8 mouse cellular contexts compared by ENCODE assay signal in the genomic region with DNA sequence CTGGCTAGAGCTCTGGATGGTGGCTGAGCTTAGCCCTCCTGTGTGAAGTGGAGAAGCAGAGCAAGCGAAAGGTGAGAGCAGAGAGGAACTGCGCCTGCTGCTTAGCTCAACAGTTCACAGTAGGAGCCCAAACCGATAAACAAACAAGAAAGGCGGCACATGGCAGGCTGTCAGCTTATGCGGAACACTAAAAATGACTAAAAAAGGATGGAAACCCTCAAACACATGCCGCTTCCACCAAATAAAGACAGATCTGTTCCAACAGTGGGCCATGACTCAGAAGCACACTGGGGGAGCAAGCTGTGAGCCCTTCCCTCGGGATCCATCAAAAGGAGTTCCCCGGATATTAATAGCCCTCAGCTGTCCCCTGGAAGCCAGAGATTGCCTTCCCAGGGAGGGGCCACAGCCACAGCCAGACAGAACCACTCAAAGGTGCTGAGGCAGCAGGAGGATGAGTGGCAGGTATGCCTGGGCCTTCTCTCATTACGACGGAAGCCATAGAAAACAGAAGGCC. TPM values are rescaled to one million over a fixed set of nuclear protein-coding genes. Genes with fewer than 3 reads are reported as not detected.
DNase-seq lines count a peak whose midpoint lies in the region; ATAC-seq and TF ChIP-seq lines count a peak whose summit lies in the region.

No protein-coding gene starts in this region.

- TF ChIP-seq EP300 in heart, adult 2 months (IDR thresholded peaks at IDR 0.05; ENCODE audit: insufficient read depth, low read depth, low read length): no peak
- TF ChIP-seq EP300 in liver, embryonic 14.5 days (IDR thresholded peaks at IDR 0.05; ENCODE audit: low read depth): no peak

- no peak overlapping the region for H3K9ac ChIP-seq in heart, adult 2 months (ENCODE audit: low read depth, low read length)
- H3K9ac ChIP-seq in liver, embryonic 14.5 days (replicated peaks): peak overlapping the region; percentile 16; the same call in 1 of the 2 replicates

- no peak for TF ChIP-seq CTCF in heart, adult 2 months (IDR thresholded peaks at IDR 0.05)
- no peak for TF ChIP-seq CTCF in liver, embryonic 14.5 days (IDR thresholded peaks at IDR 0.05; ENCODE audit: low read depth)

- H3K79me2 ChIP-seq in heart, adult 2 months (replicated peaks; ENCODE audit: control insufficient read depth, insufficient read depth, low read length): no peaks in the 10 kb centered on the region

- no peaks in the 10 kb centered on the region for H3K27me3 ChIP-seq in heart, adult 2 months (ENCODE audit: control insufficient read depth, insufficient read depth, low read length)
- H3K27me3 ChIP-seq in liver, embryonic 14.5 days (ENCODE audit: control insufficient read depth, insufficient read depth, low read length): no peaks in the 10 kb centered on the region

- 38% methylated on average over 10 of the region's 10 CpGs for WGBS in heart, adult 2 months
- WGBS in liver, embryonic 14.5 days (ENCODE audit: insufficient replicate concordance): 55% methylated on average over 10 of the region's 10 CpGs

- H3K36me3 ChIP-seq in heart, adult 2 months (ENCODE audit: control insufficient read depth, insufficient read depth, low read length): no peaks in the 10 kb centered on the region; the same call in 1 of the 2 replicates
- H3K36me3 ChIP-seq in liver, embryonic 14.5 days (replicated peaks; ENCODE audit: control insufficient read depth, insufficient read depth, low read depth): no peaks in the 10 kb centered on the region

- TF ChIP-seq POLR2A in heart, adult 2 months (IDR thresholded peaks at IDR 0.05; ENCODE audit: insufficient read depth, low read depth, low read length): no peak

- H3K4me3 ChIP-seq in heart, adult 2 months: no peak overlapping the region
- H3K4me3 ChIP-seq in liver, embryonic 14.5 days (ENCODE audit: insufficient read depth in 1 of 2, low read depth in 2 of 2, low read length in 2 of 2): no peak overlapping the region

- intact Hi-C loops in heart, adult 2 months (cut with DNase I): no loop called here
- intact Hi-C loops in heart, postnatal 25 days (cut with DNase I): no loop called here

- no peaks in the 10 kb centered on the region for H3K9me3 ChIP-seq in liver, embryonic 14.5 days (ENCODE audit: control insufficient read depth, low read length)

- H3K27ac ChIP-seq in heart, adult 2 months: peak overlapping the region; percentile 40; the same call in 1 of the 2 replicates
- no peak overlapping the region for H3K27ac ChIP-seq in liver, embryonic 14.5 days

- H3K4me2 ChIP-seq in liver, embryonic 14.5 days (ENCODE audit: low read depth): no peak overlapping the region

- DNase-seq in heart, adult 2 months: peak in 1 of 2 experiments; percentile 40
- DNase-seq in heart, postnatal 25 days (ENCODE audit: low spot score): no peak
- peak; percentile 28 for DNase-seq in 3T3-L1 (ENCODE audit: low read depth, low spot score)
- peak; percentile 91 for DNase-seq in brain, adult 2 months (ENCODE audit: low read depth, low spot score)
- peak; percentile 87 for DNase-seq in gastrocnemius, postnatal 25 days
- DNase-seq in liver, embryonic 14.5 days (ENCODE audit: low read depth in 3 of 3, low spot score in 3 of 3): no peak
- no peak for DNase-seq in embryo, embryonic 10.5 days (ENCODE audit: low spot score)

- H3K4me1 ChIP-seq in heart, adult 2 months (ENCODE audit: control insufficient read depth, insufficient read depth, low read length): peaks cover 36% of the 10 kb centered on the region
- peaks cover 49 to 62% of the 10 kb centered on the region in 2 experiments for H3K4me1 ChIP-seq in liver, embryonic 14.5 days (replicated peaks; ENCODE audit: control insufficient read depth in 2 of 2, insufficient read depth in 2 of 2, low read length in 1 of 2)

- no peak for ATAC-seq in liver, embryonic 14.5 days (ENCODE audit: insufficient read depth)
- ATAC-seq in megakaryocyte progenitor cell, adult 5-6 weeks (replicated peaks; ENCODE audit: poor library complexity): no peak

RNA-seq across cellular contexts. Expression of gene Ccdc88c, which starts 20.8 kb away (rescaled TPM):
- total RNA-seq in heart, adult 2 months (2021): 1 to 10 TPM; 3.6 to 5.2 TPM
- polyA plus RNA-seq in heart, adult 2 months (2012; rRNA removed): 4.1 and 5.4 TPM in 2 replicates
- total RNA-seq in heart, postnatal 25 days (2021): 1 to 10 TPM; 5.9 to 6.7 TPM
- total RNA-seq in gastrocnemius, postnatal 25 days (2021): 10 to 100 TPM; 25.1 to 32.3 TPM
- 9.2 and 9.3 TPM in 2 replicates for polyA plus RNA-seq in liver, embryonic 14.5 days (2012; rRNA removed)
- polyA plus RNA-seq in liver, embryonic 14.5 days (2014; fragmentation: Nextera tagmentation; extraction: Ambion mirVana): 5.3 and 6.2 TPM in 2 replicates
- total RNA-seq in megakaryocyte progenitor cell, adult 5-6 weeks (2015): 29.2 and 42.9 TPM in 2 replicates
- 78.9 and 97.7 TPM in 2 replicates for total RNA-seq in megakaryocyte progenitor cell, adult 5-6 weeks (2017)

Comparison
In these comparisons a context has a peak if more than half of its experiments do, and no peak if none do; other contexts are left out.
1. DNase-seq: peak in 3T3-L1 (single experiment), brain, adult 2 months (single experiment) and gastrocnemius, postnatal 25 days (single experiment); none in heart, postnatal 25 days (single experiment), liver, embryonic 14.5 days (0 of 3) and embryo, embryonic 10.5 days (single experiment).